Mouse (Mus musculus) hindbrain, embryonic 16.5 days (tissue): Measurements from ENCODE around the gene Ykt6. TPM values are rescaled to one million over a fixed set of nuclear protein-coding genes. Genes with fewer than 3 reads are reported as not detected.
A peak's percentile ranks its signal among the peaks of the same experiment; 100 is the strongest.
"Not testable (repeated sequence)": the region's sequence is repeated elsewhere in the genome, so short reads cannot be mapped to it uniquely, and the experiment has no call there.

Experiments
- ATAC-seq: fragments of 200-750 bp; cut with Nextera tagmentation; 2 replicates; pipeline ENCODE4 v1.8.0; 2017; ENCODE audit warnings: moderate TSS enrichment, moderate library complexity
- H3K27ac ChIP-seq: fragments of 300-500 bp; sonication (generic); 2 replicates; pipeline ENCODE4 v1.5.1; 2014; ENCODE audit warnings: low read depth, mild to moderate bottlenecking, control low read depth, low read length, moderate library complexity
- H3K27me3 ChIP-seq: fragments of 300-500 bp; sonication (generic); replicated peaks from 2 replicates; pipeline ENCODE4 v1.6.1; 2014; ENCODE audit warnings: low read length; ENCODE audit not compliant: control insufficient read depth, insufficient read depth
- H3K36me3 ChIP-seq: fragments of 300-500 bp; sonication (generic); 2 replicates; pipeline ENCODE4 v1.6.1; 2014; ENCODE audit warnings: mild to moderate bottlenecking, low read length, moderate library complexity, mixed read lengths; ENCODE audit not compliant: control insufficient read depth, insufficient read depth
- H3K4me1 ChIP-seq: fragments of 300-500 bp; sonication (generic); 2 replicates; pipeline ENCODE4 v1.6.1; 2014; ENCODE audit warnings: low read depth, low read length; ENCODE audit not compliant: control insufficient read depth, insufficient read depth
- H3K4me2 ChIP-seq: fragments of 300-500 bp; sonication (generic); 2 replicates; pipeline ENCODE4 v1.6.1; 2014; ENCODE audit warnings: mild to moderate bottlenecking, low read length, control low read depth, moderate library complexity
- H3K4me3 ChIP-seq: fragments of 300-500 bp; sonication (generic); 2 replicates; pipeline ENCODE4 v1.5.1; 2014; ENCODE audit warnings: mild to moderate bottlenecking, low read length, control low read depth, moderate library complexity
- H3K9ac ChIP-seq: fragments of 300-500 bp; sonication (generic); 2 replicates; pipeline ENCODE4 v1.6.1; 2014; ENCODE audit warnings: low read depth, mild to moderate bottlenecking, control low read depth, low read length, moderate library complexity
- H3K9me3 ChIP-seq: fragments of 300-500 bp; sonication (generic); 2 replicates; pipeline ENCODE4 v1.6.1; 2014; ENCODE audit warnings: mild to moderate bottlenecking, low read length, moderate library complexity; ENCODE audit not compliant: control insufficient read depth
- WGBS: fragments of 180-500 bp; shearing (Covaris S2); extraction: QIAGEN DNeasy Blood & Tissue Kit; methylation state at CpG from one replicate; pipeline ENCODE4 v1.1.7; 2014; 5-methylcytosine and 5-hydroxymethylcytosine counted together
- polyA plus RNA-seq: library from polyadenylated mRNA; unstranded; fragments of >200 nt; fragmentation: Nextera tagmentation; extraction: Ambion mirVana; gene quantifications from 2 replicates; pipeline ENCODE4 v1.2.1, GENCODE M21; 2015

Ykt6 gene
- polyA plus RNA-seq, 1 experiment from 2014 or later: 98.9 TPM

GRCm38 (mm10) chr11:6007010-6007778 is 51.7 kb downstream of the Ykt6 start:
- Histone ChIP-seq H3K4me3 (peak overlapping the region; percentile 36), H3K9ac (peak overlapping the region; percentile 31; the same call in 1 of the 2 replicates), H3K4me2 (peak overlapping the region; percentile 52)
- WGBS: 7% methylated on average over 19 of the region's 49 CpGs
- peak; percentile 60; the same call in 1 of the 2 replicates for ATAC-seq
- not testable (repeated sequence) for H3K36me3 ChIP-seq, H3K4me1 ChIP-seq, H3K27ac ChIP-seq, H3K27me3 ChIP-seq, H3K9me3 ChIP-seq

GRCm38 (mm10) chr11:6007779-6008128 is 52.3 kb downstream of the Ykt6 start:
- not testable (repeated sequence) for H3K27me3 ChIP-seq, H3K9me3 ChIP-seq, H3K9ac ChIP-seq, ATAC-seq, H3K4me1 ChIP-seq, H3K27ac ChIP-seq, H3K36me3 ChIP-seq
- peak overlapping the region; percentile 14 for H3K4me3 ChIP-seq
- 28% methylated on average over 8 of the region's 13 CpGs for WGBS
- H3K4me2 ChIP-seq: peak overlapping the region; percentile 38

GRCm38 (mm10) chr11:6010751-6011482 is 55.4 kb downstream of the Ykt6 start:
- H3K27me3 ChIP-seq, H3K4me3 ChIP-seq, ATAC-seq, H3K4me2 ChIP-seq, H3K9me3 ChIP-seq, H3K27ac ChIP-seq, H3K36me3 ChIP-seq, H3K4me1 ChIP-seq, H3K9ac ChIP-seq: not testable (repeated sequence)
- WGBS: 87% methylated on average over 3 of the region's 18 CpGs

GRCm38 (mm10) chr11:6011879-6012278 is 56.4 kb downstream of the Ykt6 start:
- no peak overlapping the region for H3K4me3 ChIP-seq
- H3K9ac ChIP-seq: no peak overlapping the region
- no peaks in the 10 kb centered on the region for H3K27me3 ChIP-seq
- no peak overlapping the region for H3K27ac ChIP-seq
- ATAC-seq: no peak
- no peaks in the 10 kb centered on the region for H3K9me3 ChIP-seq
- H3K36me3 ChIP-seq: peaks cover 3% of the 10 kb centered on the region; the same call in 1 of the 2 replicates
- 97% methylated on average over 3 of the region's 3 CpGs for WGBS
- H3K4me1 ChIP-seq: peaks cover 4% of the 10 kb centered on the region
- no peak overlapping the region for H3K4me2 ChIP-seq

- H3K36me3 ChIP-seq: peaks cover 3% of the 10 kb centered on the region; the same call in 1 of the 2 replicates
- ATAC-seq: no peak
- no peaks in the 10 kb centered on the region for H3K9me3 ChIP-seq
- no peak overlapping the region for H3K4me3 ChIP-seq
- H3K9ac ChIP-seq: no peak overlapping the region
- peaks cover 9% of the 10 kb centered on the region for H3K4me1 ChIP-seq
- no peak overlapping the region for H3K27ac ChIP-seq
- no peaks in the 10 kb centered on the region for H3K27me3 ChIP-seq
- H3K4me2 ChIP-seq: no peak overlapping the region
- WGBS: 41% methylated on average over 2 of the region's 2 CpGs
Observed at GRCm38 (mm10) chr11:6013359-6013758, 57.9 kb downstream of the Ykt6 start.

- Histone ChIP-seq H3K36me3 (peaks cover 3% of the 10 kb centered on the region; the same call in 1 of the 2 replicates), H3K4me3 (no peak overlapping the region), H3K9ac (no peak overlapping the region), H3K4me1 (peaks cover 11% of the 10 kb centered on the region), H3K9me3 (no peaks in the 10 kb centered on the region), H3K27me3 (no peaks in the 10 kb centered on the region), H3K4me2 (no peak overlapping the region), H3K27ac (no peak overlapping the region)
- ATAC-seq: no peak
- 62% methylated on average over 6 of the region's 6 CpGs for WGBS
Observed at GRCm38 (mm10) chr11:6015011-6015431, 59.5 kb downstream of the Ykt6 start.

GRCm38 (mm10) chr11:6016368-6016767 is 60.9 kb downstream of the Ykt6 start:
- peaks cover 11% of the 10 kb centered on the region for H3K4me1 ChIP-seq
- H3K4me3 ChIP-seq: no peak overlapping the region
- no peak for ATAC-seq
- H3K9ac ChIP-seq: no peak overlapping the region; the same call in 1 of the 2 replicates
- H3K9me3 ChIP-seq: no peaks in the 10 kb centered on the region
- no peak overlapping the region for H3K4me2 ChIP-seq
- H3K27ac ChIP-seq: no peak overlapping the region
- H3K27me3 ChIP-seq: no peaks in the 10 kb centered on the region
- 7% methylated on average over 2 of the region's 3 CpGs for WGBS
- peaks cover 3% of the 10 kb centered on the region; the same call in 1 of the 2 replicates for H3K36me3 ChIP-seq

GRCm38 (mm10) chr11:6016797-6017395 is 61.4 kb downstream of the Ykt6 start:
- 0 out of 2 replicates have a peak, but pooled peaks have one; percentile 5 for ATAC-seq
- no peak overlapping the region for H3K4me2 ChIP-seq

More at GRCm38 (mm10) chr11:6016797-6017395, 61.4 kb downstream of the Ykt6 start:
- H3K9me3 ChIP-seq: no peaks in the 10 kb centered on the region
- no peak overlapping the region for H3K4me3 ChIP-seq
- no peak overlapping the region for H3K27ac ChIP-seq
- H3K36me3 ChIP-seq: peaks cover 3% of the 10 kb centered on the region; the same call in 1 of the 2 replicates
- H3K4me1 ChIP-seq: peaks cover 11% of the 10 kb centered on the region
- WGBS: 62% methylated on average over 9 of the region's 9 CpGs
- no peak overlapping the region; the same call in 1 of the 2 replicates for H3K9ac ChIP-seq
- H3K27me3 ChIP-seq: no peaks in the 10 kb centered on the region
